Comparison of ENCODE assay signal across 9 mouse cellular contexts in genomic region chr7:141434464-141434863, GRCm38 (mm10). TPM values are rescaled to one million over a fixed set of nuclear protein-coding genes. Genes with fewer than 3 reads are reported as not detected.
A peak's percentile ranks its signal among the peaks of the same experiment; 100 is the strongest.
DNase-seq lines count a peak whose midpoint lies in the region; ATAC-seq lines count a peak whose summit lies in the region.
"Had no signal": no experiment of that assay in that cellular context is flagged by ENCODE, and none has a peak within 500 bp of the region (broad histone marks: within the 10 kb centered on the region; RNA-seq: fewer than 3 reads in every experiment).

No protein-coding gene starts in this region.

- H3K4me3 ChIP-seq in embryonic facial prominence, embryonic 14.5 days (ENCODE audit: low read depth, low read length) = peak overlapping the region; percentile 44
- H3K4me3 ChIP-seq in hindbrain, embryonic 16.5 days (ENCODE audit: low read length) = peak overlapping the region; percentile 58
- peak overlapping the region; percentile 51 for H3K4me3 ChIP-seq in limb, embryonic 15.5 days

- ATAC-seq in embryonic facial prominence, embryonic 14.5 days (ENCODE audit: low read depth) = no peak
- peak; percentile 24 for ATAC-seq in hindbrain, embryonic 16.5 days
- ATAC-seq in limb, embryonic 15.5 days (ENCODE audit: insufficient number of reproducible peaks, low FRiP score, low TSS enrichment, low read depth) = no peak

- peaks cover 50% of the 10 kb centered on the region for H3K36me3 ChIP-seq in embryonic facial prominence, embryonic 14.5 days (ENCODE audit: control insufficient read depth, insufficient read depth, low read length)
- peaks cover 23% of the 10 kb centered on the region for H3K36me3 ChIP-seq in hindbrain, embryonic 16.5 days (ENCODE audit: control insufficient read depth, insufficient read depth, low read length)
- H3K36me3 ChIP-seq in limb, embryonic 15.5 days = peaks cover 52% of the 10 kb centered on the region

- H3K9me3 ChIP-seq in embryonic facial prominence, embryonic 14.5 days (ENCODE audit: control insufficient read depth, low read length) = no peaks in the 10 kb centered on the region
- no peaks in the 10 kb centered on the region for H3K9me3 ChIP-seq in hindbrain, embryonic 16.5 days (ENCODE audit: control insufficient read depth, low read length)
- no peaks in the 10 kb centered on the region for H3K9me3 ChIP-seq in limb, embryonic 15.5 days

- 18% methylated on average over 7 of the region's 8 CpGs for WGBS in embryonic facial prominence, embryonic 14.5 days
- 10% methylated on average over 8 of the region's 8 CpGs for WGBS in hindbrain, embryonic 16.5 days
- 11% methylated on average over 8 of the region's 8 CpGs for WGBS in limb, embryonic 15.5 days

- peak overlapping the region; percentile 45; the same call in 1 of the 2 replicates for H3K27ac ChIP-seq in embryonic facial prominence, embryonic 14.5 days (replicated peaks; ENCODE audit: low read depth, low read length)
- peak overlapping the region; percentile 75 for H3K27ac ChIP-seq in hindbrain, embryonic 16.5 days (ENCODE audit: low read depth, low read length)
- peak overlapping the region; percentile 8; the same call in 1 of the 2 replicates for H3K27ac ChIP-seq in limb, embryonic 15.5 days

- H3K4me2 ChIP-seq in embryonic facial prominence, embryonic 14.5 days (ENCODE audit: low read depth, low read length) = peak overlapping the region; percentile 74
- peak overlapping the region; percentile 80 for H3K4me2 ChIP-seq in hindbrain, embryonic 16.5 days (ENCODE audit: low read length)
- peak overlapping the region; percentile 85 for H3K4me2 ChIP-seq in limb, embryonic 15.5 days

- no peaks in the 10 kb centered on the region for H3K27me3 ChIP-seq in embryonic facial prominence, embryonic 14.5 days (replicated peaks; ENCODE audit: control insufficient read depth, insufficient read depth, low read length)
- H3K27me3 ChIP-seq in hindbrain, embryonic 16.5 days (replicated peaks; ENCODE audit: control insufficient read depth, insufficient read depth, low read length) = no peaks in the 10 kb centered on the region
- H3K27me3 ChIP-seq in limb, embryonic 15.5 days = no peaks in the 10 kb centered on the region

- H3K4me1 ChIP-seq in embryonic facial prominence, embryonic 14.5 days (ENCODE audit: control insufficient read depth, insufficient read depth, low read length) = peaks cover 22% of the 10 kb centered on the region; the same call in 1 of the 2 replicates
- peaks cover 31% of the 10 kb centered on the region for H3K4me1 ChIP-seq in hindbrain, embryonic 16.5 days (ENCODE audit: control insufficient read depth, insufficient read depth, low read depth, low read length)
- H3K4me1 ChIP-seq in limb, embryonic 15.5 days = peaks cover 58% of the 10 kb centered on the region

- H3K9ac ChIP-seq in embryonic facial prominence, embryonic 14.5 days (ENCODE audit: low read depth, low read length) = peak overlapping the region; percentile 64
- peak overlapping the region; percentile 80 for H3K9ac ChIP-seq in hindbrain, embryonic 16.5 days (ENCODE audit: low read depth, low read length)
- H3K9ac ChIP-seq in limb, embryonic 15.5 days = peak overlapping the region; percentile 52; the same call in 1 of the 2 replicates

- DNase-seq in gastrocnemius, postnatal 25 days = peak; percentile 58
- no peak for DNase-seq in gastrocnemius, postnatal 10 days
- DNase-seq in Muller cell, postnatal 12 days (ENCODE audit: inconsistent ontology term) = peak; percentile 43
- DNase-seq in embryonic facial prominence, embryonic 14.5 days (ENCODE audit: low spot score) = peak; percentile 74
- DNase-seq in retina, postnatal 1 day = peak; percentile 77
- no peak for DNase-seq in urinary bladder, adult 18-20 months (ENCODE audit: low spot score in 2 of 2)

RNA-seq across cellular contexts. Expression of gene Slc25a22, which starts 3.2 kb away (rescaled TPM):
- 10 to 100 TPM; 17.1 to 32.9 TPM for total RNA-seq in gastrocnemius, postnatal 25 days (2021)
- 10 to 100 TPM; 14.5 to 25.7 TPM for total RNA-seq in gastrocnemius, postnatal 10 days (2021)
- polyA plus RNA-seq in embryonic facial prominence, embryonic 14.5 days (2014; fragmentation: Nextera tagmentation; extraction: Ambion mirVana) = 29.1 and 30.7 TPM in 2 replicates
- 96.3 and 104 TPM in 2 replicates for polyA plus RNA-seq in hindbrain, embryonic 16.5 days (2015; fragmentation: Nextera tagmentation; extraction: Ambion mirVana)
- 28.8 and 29.5 TPM in 2 replicates for polyA plus RNA-seq in limb, embryonic 15.5 days (2015; fragmentation: Nextera tagmentation; extraction: Ambion mirVana)

RNA-seq across cellular contexts. Expression of gene Cend1, which starts 5.2 kb away (rescaled TPM):
- total RNA-seq in gastrocnemius, postnatal 25 days (2021) = under 1 TPM; 0.38 to 0.75 TPM
- total RNA-seq in gastrocnemius, postnatal 10 days (2021) = 1 to 10 TPM in 1 of 2 experiments, under 1 TPM in 1; 0.66 to 1.4 TPM
- 2.8 and 4.5 TPM in 2 replicates for polyA plus RNA-seq in embryonic facial prominence, embryonic 14.5 days (2014; fragmentation: Nextera tagmentation; extraction: Ambion mirVana)
- polyA plus RNA-seq in hindbrain, embryonic 16.5 days (2015; fragmentation: Nextera tagmentation; extraction: Ambion mirVana) = 226 and 245 TPM in 2 replicates
- polyA plus RNA-seq in limb, embryonic 15.5 days (2015; fragmentation: Nextera tagmentation; extraction: Ambion mirVana) = 1.1 and 1.9 TPM in 2 replicates
- total RNA-seq: neutrophil, adult 5-6 weeks had no signal

RNA-seq across cellular contexts. Expression of gene Pidd1, which starts 9.4 kb away (rescaled TPM):
- total RNA-seq in gastrocnemius, postnatal 25 days (2021) = under 1 TPM; 0.18 to 0.75 TPM
- total RNA-seq in gastrocnemius, postnatal 10 days (2021) = 1 to 10 TPM; 2.4 to 3.2 TPM
- polyA plus RNA-seq in embryonic facial prominence, embryonic 14.5 days (2014; fragmentation: Nextera tagmentation; extraction: Ambion mirVana) = 7.1 and 7.4 TPM in 2 replicates
- 2.8 and 4.5 TPM in 2 replicates for polyA plus RNA-seq in hindbrain, embryonic 16.5 days (2015; fragmentation: Nextera tagmentation; extraction: Ambion mirVana)
- 8.8 and 9.8 TPM in 2 replicates for polyA plus RNA-seq in limb, embryonic 15.5 days (2015; fragmentation: Nextera tagmentation; extraction: Ambion mirVana)

RNA-seq across cellular contexts. Expression of gene Rplp2, which starts 12.7 kb away (rescaled TPM):
- 100 to 1,000 TPM; 531 to 541 TPM for total RNA-seq in gastrocnemius, postnatal 25 days (2021)
- 1,000 to 10,000 TPM in 1 of 2 experiments, 100 to 1,000 TPM in 1; 886 to 1,008 TPM for total RNA-seq in gastrocnemius, postnatal 10 days (2021)
- polyA plus RNA-seq in embryonic facial prominence, embryonic 14.5 days (2014; fragmentation: Nextera tagmentation; extraction: Ambion mirVana) = 1,283 and 1,386 TPM in 2 replicates
- 602 and 645 TPM in 2 replicates for polyA plus RNA-seq in hindbrain, embryonic 16.5 days (2015; fragmentation: Nextera tagmentation; extraction: Ambion mirVana)
- 1,100 and 1,341 TPM in 2 replicates for polyA plus RNA-seq in limb, embryonic 15.5 days (2015; fragmentation: Nextera tagmentation; extraction: Ambion mirVana)

RNA-seq across cellular contexts. Expression of gene Gatd1, which starts 20.5 kb away (rescaled TPM):
- 1 to 10 TPM; 5.2 to 6.7 TPM for total RNA-seq in gastrocnemius, postnatal 25 days (2021)
- total RNA-seq in gastrocnemius, postnatal 10 days (2021) = 10 to 100 TPM; 12.1 to 13.5 TPM
- polyA plus RNA-seq in embryonic facial prominence, embryonic 14.5 days (2014; fragmentation: Nextera tagmentation; extraction: Ambion mirVana) = 37.1 and 51.1 TPM in 2 replicates
- polyA plus RNA-seq in hindbrain, embryonic 16.5 days (2015; fragmentation: Nextera tagmentation; extraction: Ambion mirVana) = 51.8 and 55.2 TPM in 2 replicates
- 62.8 and 62.9 TPM in 2 replicates for polyA plus RNA-seq in limb, embryonic 15.5 days (2015; fragmentation: Nextera tagmentation; extraction: Ambion mirVana)

Comparison
In these comparisons a context has a peak if more than half of its experiments do, and no peak if none do; other contexts are left out.
1. DNase-seq: peak in gastrocnemius, postnatal 25 days (single experiment), Muller cell, postnatal 12 days (single experiment), embryonic facial prominence, embryonic 14.5 days (single experiment) and retina, postnatal 1 day (single experiment); none in gastrocnemius, postnatal 10 days (single experiment) and urinary bladder, adult 18-20 months (0 of 2).
2. H3K27ac ChIP-seq: peak in every context shown above with its lines; median percentile 75 in hindbrain, embryonic 16.5 days; 45 in embryonic facial prominence, embryonic 14.5 days; 8 in limb, embryonic 15.5 days.
3. RNA of gene Cend1, which starts 5.2 kb away (polyA plus RNA-seq): 226 to 245 TPM in hindbrain, embryonic 16.5 days; 2.8 to 4.5 TPM in embryonic facial prominence, embryonic 14.5 days and 1.1 to 1.9 TPM in limb, embryonic 15.5 days; every median in the first group is over 10 times any median in the second.
4. Peak in every context shown above with its lines, with median percentiles within 50 percentile points of each other: H3K4me2 ChIP-seq, H3K4me3 ChIP-seq and H3K9ac ChIP-seq.